Mouse (Mus musculus): ENCODE measurements around the gene Tsc1. TPM values are rescaled to one million over a fixed set of nuclear protein-coding genes. Genes with fewer than 3 reads are reported as not detected.

The Tsc1 gene
- total and polyA plus RNA-seq, 2 experiments from 2014 or later = 7.7 to 14.6 TPM

DNA sequence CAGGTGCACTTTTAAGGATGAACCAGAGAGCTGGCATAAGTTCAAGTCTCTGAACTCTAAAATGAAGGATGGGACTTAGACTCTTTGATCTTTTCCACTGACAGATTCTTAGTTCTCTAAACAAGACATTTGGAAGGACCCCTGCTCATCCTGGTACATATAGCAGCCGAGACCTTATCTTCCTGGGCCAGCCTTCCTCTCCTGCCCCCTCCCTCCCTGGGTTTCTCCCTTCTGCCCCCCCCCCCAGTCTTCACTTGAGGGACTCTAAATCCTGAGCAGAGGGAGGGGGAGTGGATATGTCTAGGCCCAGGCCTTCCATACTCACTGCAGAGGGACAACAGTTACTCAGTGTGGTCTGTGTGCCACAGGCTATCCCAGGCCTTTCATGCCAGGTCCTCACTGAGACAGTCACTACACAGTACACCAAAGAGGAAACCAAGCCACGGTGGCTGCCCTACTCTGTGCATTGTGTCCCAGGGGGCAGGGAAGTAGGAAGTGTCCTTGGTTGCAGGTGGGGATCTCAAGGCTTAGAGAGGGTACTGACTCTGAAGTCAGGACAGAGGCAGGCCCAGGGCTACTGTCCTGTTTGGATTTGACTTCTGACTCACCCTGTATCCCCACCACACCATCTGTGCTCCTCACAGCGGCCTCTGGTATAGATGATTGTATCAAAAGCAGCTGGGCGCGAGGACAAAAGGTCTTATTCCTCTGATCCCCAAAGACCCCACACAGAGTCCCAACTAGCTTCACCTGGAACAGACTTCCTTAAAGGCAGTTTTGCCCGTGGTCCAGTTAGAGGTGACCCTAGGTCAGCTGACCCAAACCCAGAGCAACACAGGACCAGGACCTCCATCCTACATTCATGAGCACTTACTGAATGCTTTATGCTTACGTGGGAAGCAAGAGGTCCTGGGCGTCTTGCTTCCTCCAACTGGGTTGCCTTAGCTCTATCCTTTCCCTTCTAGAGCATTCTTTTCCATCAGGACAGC, 23.2 kb upstream of the Tsc1 start:
- Histone ChIP-seq H3K4me1 (ENCODE audit: control insufficient read depth, insufficient read depth) (no peaks in the 10 kb centered on the region), H3K9me3 (replicated peaks; ENCODE audit: control insufficient read depth, low read length) (no peaks in the 10 kb centered on the region), H3K27ac (ENCODE audit: low read depth) (no peak overlapping the region), H3K36me3 (replicated peaks; ENCODE audit: control insufficient read depth, insufficient read depth, low read length) (no peaks in the 10 kb centered on the region), H3K27me3 (ENCODE audit: control insufficient read depth, insufficient read depth, low read length) (peaks cover 30% of the 10 kb centered on the region), H3K4me3 (ENCODE audit: low read depth, low read length) (no peak overlapping the region), H3K9ac (replicated peaks; ENCODE audit: low read depth, low read length) (no peak overlapping the region), H3K4me2 (ENCODE audit: low read depth, low read length) (no peak overlapping the region)
- no peak for TF ChIP-seq EP300 (IDR thresholded peaks at IDR 0.05; ENCODE audit: low read depth)
- TF ChIP-seq CTCF (IDR thresholded peaks at IDR 0.05; ENCODE audit: low read depth) = no peak
- DNase-seq (ENCODE audit: low spot score) (no peak), ATAC-seq (ENCODE audit: insufficient read depth, low read depth) (no peak)
- WGBS = 74% methylated on average over 8 of the region's 8 CpGs

DNA sequence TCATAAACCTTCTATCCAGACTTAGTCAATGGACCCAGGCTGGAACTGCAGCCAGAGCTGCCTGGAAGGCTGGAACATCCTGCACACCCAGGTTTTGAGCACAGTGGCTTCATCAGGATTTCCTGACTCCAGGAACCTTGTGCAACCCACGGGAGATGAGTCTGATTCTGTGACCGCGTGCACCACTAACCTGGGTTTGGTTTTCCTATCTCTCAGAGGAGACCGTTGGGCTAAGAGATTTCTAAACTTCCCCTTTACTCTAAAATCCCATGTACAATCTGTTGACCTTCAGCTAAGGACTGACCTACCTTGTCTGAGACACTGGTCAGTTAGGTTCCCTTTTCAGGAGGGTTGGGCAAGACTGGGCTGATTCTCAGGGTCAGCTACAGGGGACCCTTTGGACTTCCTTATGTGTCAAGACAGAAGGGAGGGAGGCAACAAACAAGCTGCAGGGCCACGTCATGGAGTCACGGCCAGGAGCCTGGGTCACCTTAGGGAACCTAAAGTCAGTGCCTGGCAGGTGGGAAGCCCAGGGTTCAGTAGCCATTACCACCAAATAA, 22.2 kb upstream of the Tsc1 start:
- 67% methylated on average over 6 of the region's 6 CpGs for WGBS
- Histone ChIP-seq H3K27me3 (ENCODE audit: control insufficient read depth, insufficient read depth, low read length) (peaks cover 32% of the 10 kb centered on the region), H3K4me2 (ENCODE audit: low read depth, low read length) (no peak overlapping the region), H3K9ac (replicated peaks; ENCODE audit: low read depth, low read length) (no peak overlapping the region), H3K4me1 (ENCODE audit: control insufficient read depth, insufficient read depth) (no peaks in the 10 kb centered on the region), H3K4me3 (ENCODE audit: low read depth, low read length) (no peak overlapping the region), H3K9me3 (replicated peaks; ENCODE audit: control insufficient read depth, low read length) (no peaks in the 10 kb centered on the region), H3K36me3 (replicated peaks; ENCODE audit: control insufficient read depth, insufficient read depth, low read length) (no peaks in the 10 kb centered on the region), H3K27ac (ENCODE audit: low read depth) (no peak overlapping the region)
- DNase-seq (ENCODE audit: low spot score) = no peak
- ATAC-seq (ENCODE audit: insufficient read depth, low read depth) = no peak
- no peak for TF ChIP-seq CTCF (IDR thresholded peaks at IDR 0.05; ENCODE audit: low read depth)
- no peak for TF ChIP-seq EP300 (IDR thresholded peaks at IDR 0.05; ENCODE audit: low read depth)

DNA sequence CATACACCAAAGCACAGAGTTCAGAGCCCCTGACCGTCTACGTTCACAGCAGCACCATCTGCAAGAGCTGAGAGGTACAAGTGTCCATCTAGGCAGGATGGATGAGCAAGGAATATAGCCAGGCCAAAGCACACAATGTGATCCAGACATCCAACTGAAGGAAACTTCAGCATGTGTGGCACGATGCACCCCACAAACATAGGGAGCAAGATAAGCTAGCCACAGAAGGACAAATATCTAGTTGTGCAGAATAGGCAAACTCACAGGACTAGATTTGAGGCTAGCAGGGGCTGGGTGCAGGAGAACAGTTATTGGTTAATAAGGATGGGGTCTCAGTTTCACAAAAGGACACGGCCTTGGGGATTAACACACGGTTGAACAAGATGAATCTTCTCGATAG, 21.7 kb upstream of the Tsc1 start:
- no peak for TF ChIP-seq CTCF (IDR thresholded peaks at IDR 0.05; ENCODE audit: low read depth)
- Histone ChIP-seq H3K4me1 (ENCODE audit: control insufficient read depth, insufficient read depth) (no peaks in the 10 kb centered on the region), H3K27ac (ENCODE audit: low read depth) (no peak overlapping the region), H3K9me3 (replicated peaks; ENCODE audit: control insufficient read depth, low read length) (no peaks in the 10 kb centered on the region), H3K4me2 (ENCODE audit: low read depth, low read length) (no peak overlapping the region), H3K4me3 (ENCODE audit: low read depth, low read length) (no peak overlapping the region), H3K27me3 (ENCODE audit: control insufficient read depth, insufficient read depth, low read length) (peaks cover 32% of the 10 kb centered on the region), H3K36me3 (replicated peaks; ENCODE audit: control insufficient read depth, insufficient read depth, low read length) (no peaks in the 10 kb centered on the region), H3K9ac (replicated peaks; ENCODE audit: low read depth, low read length) (no peak overlapping the region)
- DNase-seq (ENCODE audit: low spot score) = no peak
- no peak for ATAC-seq (ENCODE audit: insufficient read depth, low read depth)
- WGBS = 82% methylated on average over 6 of the region's 6 CpGs

DNA sequence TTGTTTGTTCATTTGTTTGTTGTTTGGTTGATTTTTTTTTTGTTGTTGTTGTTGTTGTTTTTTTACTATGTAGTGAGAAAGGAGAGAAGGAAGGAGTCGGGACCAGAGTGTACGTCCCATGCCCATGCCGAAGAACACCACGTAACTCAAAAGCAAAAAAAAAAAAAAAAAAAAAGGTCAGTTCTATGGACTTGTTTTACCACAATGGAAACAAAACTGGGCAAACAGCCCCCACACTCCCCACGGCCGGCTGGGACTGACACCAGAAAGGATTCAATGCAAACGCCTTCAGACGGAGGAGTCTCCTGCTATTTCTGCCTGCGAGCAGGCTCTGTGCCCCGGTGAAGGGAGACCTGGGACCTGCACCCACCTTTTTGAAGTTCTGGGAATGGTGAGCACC, 20.5 kb upstream of the Tsc1 start:
- H3K9ac ChIP-seq (replicated peaks; ENCODE audit: low read depth, low read length) = no peak overlapping the region
- WGBS = 58% methylated on average over 10 of the region's 10 CpGs
- no peaks in the 10 kb centered on the region for H3K4me1 ChIP-seq (ENCODE audit: control insufficient read depth, insufficient read depth)
- ATAC-seq (ENCODE audit: insufficient read depth, low read depth) (no peak), DNase-seq (ENCODE audit: low spot score) (no peak)
- H3K27ac ChIP-seq (ENCODE audit: low read depth) = no peak overlapping the region
- TF ChIP-seq CTCF (IDR thresholded peaks at IDR 0.05; ENCODE audit: low read depth) = no peak
- no peak for TF ChIP-seq EP300 (IDR thresholded peaks at IDR 0.05; ENCODE audit: low read depth)
- peaks cover 32% of the 10 kb centered on the region for H3K27me3 ChIP-seq (ENCODE audit: control insufficient read depth, insufficient read depth, low read length)
- H3K9me3 ChIP-seq (replicated peaks; ENCODE audit: control insufficient read depth, low read length) = no peaks in the 10 kb centered on the region
- H3K4me2 ChIP-seq (ENCODE audit: low read depth, low read length) = no peak overlapping the region
- H3K4me3 ChIP-seq (ENCODE audit: low read depth, low read length) = no peak overlapping the region
- no peaks in the 10 kb centered on the region for H3K36me3 ChIP-seq (replicated peaks; ENCODE audit: control insufficient read depth, insufficient read depth, low read length)

DNA sequence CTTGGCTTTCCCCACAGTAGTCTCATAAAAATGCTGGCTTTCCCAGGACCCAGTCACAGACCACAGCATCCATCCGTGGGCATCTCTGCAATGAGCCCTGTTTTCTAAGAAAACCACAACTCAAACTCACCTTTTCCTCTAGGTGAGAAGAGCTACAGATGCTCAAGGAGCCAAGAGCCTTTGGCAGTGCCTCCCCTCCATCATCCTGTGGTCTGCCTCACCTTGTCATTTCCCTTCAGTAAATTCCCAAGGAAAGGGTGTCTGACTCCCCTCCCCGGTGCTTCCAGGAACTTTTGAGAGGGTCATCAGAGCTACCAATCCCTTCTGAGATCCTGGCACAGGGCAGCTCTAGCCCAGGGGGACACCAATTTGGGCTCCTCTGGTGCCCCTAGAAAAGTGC, 19.9 kb upstream of the Tsc1 start:
- H3K4me1 ChIP-seq (ENCODE audit: control insufficient read depth, insufficient read depth) = no peaks in the 10 kb centered on the region
- H3K27me3 ChIP-seq (ENCODE audit: control insufficient read depth, insufficient read depth, low read length) = peaks cover 32% of the 10 kb centered on the region
- H3K4me3 ChIP-seq (ENCODE audit: low read depth, low read length) = no peak overlapping the region
- TF ChIP-seq CTCF (IDR thresholded peaks at IDR 0.05; ENCODE audit: low read depth) = no peak
- TF ChIP-seq EP300 (IDR thresholded peaks at IDR 0.05; ENCODE audit: low read depth) = no peak
- H3K27ac ChIP-seq (ENCODE audit: low read depth) = no peak overlapping the region
- 18% methylated on average over 2 of the region's 2 CpGs for WGBS
- DNase-seq (ENCODE audit: low spot score) (no peak), ATAC-seq (ENCODE audit: insufficient read depth, low read depth) (no peak)
- H3K9me3 ChIP-seq (replicated peaks; ENCODE audit: control insufficient read depth, low read length) = no peaks in the 10 kb centered on the region
- H3K4me2 ChIP-seq (ENCODE audit: low read depth, low read length) = no peak overlapping the region
- no peaks in the 10 kb centered on the region for H3K36me3 ChIP-seq (replicated peaks; ENCODE audit: control insufficient read depth, insufficient read depth, low read length)
- no peak overlapping the region for H3K9ac ChIP-seq (replicated peaks; ENCODE audit: low read depth, low read length)

Measured in heart, postnatal 0 days (tissue).